Mouse (Mus musculus) thymus, adult 18-20 months (tissue): ENCODE results near the gene Pitx3.
"Not testable (repeated sequence)": the region's sequence is repeated elsewhere in the genome, so short reads cannot be mapped to it uniquely, and the experiment has no call there.

ENCODE experiments used
- DNase-seq, 2 experiments: peaks; one replicate each; pipeline ENCODE4 v3.0.0; 2022; ENCODE audit warnings: mixed read lengths in 2 of 2

The Pitx3 gene

GRCm38 (mm10) chr19:46131694-46132525, 16.2 kb downstream of the Pitx3 start, which contains the start of gene Elovl3:
Elovl3 (plus strand) TSS chr19:46131897.
- DNase-seq, result no peak

- no peak for DNase-seq
Measured at GRCm38 (mm10) chr19:46131283-46131682, 16.8 kb downstream of the Pitx3 start.

GRCm38 (mm10) chr19:46129737-46130136, 18.4 kb downstream of the Pitx3 start:
- not testable (repeated sequence) for DNase-seq

- DNase-seq, result no peak
Measured at GRCm38 (mm10) chr19:46126301-46126700, 21.8 kb downstream of the Pitx3 start.

GRCm38 (mm10) chr19:46124651-46125050, 23.5 kb downstream of the Pitx3 start:
- no peak for DNase-seq

- DNase-seq, result no peak
Measured at GRCm38 (mm10) chr19:46123876-46124275, 24.2 kb downstream of the Pitx3 start.

- DNase-seq, result no peak
Measured at GRCm38 (mm10) chr19:46120872-46121271, 27.3 kb downstream of the Pitx3 start.

- no peak for DNase-seq
Measured at GRCm38 (mm10) chr19:46119458-46119857, 28.7 kb downstream of the Pitx3 start.

- no peak for DNase-seq
Measured at GRCm38 (mm10) chr19:46114617-46115016, 33.5 kb downstream of the Pitx3 start.

GRCm38 (mm10) chr19:46110781-46111180, 37.3 kb downstream of the Pitx3 start:
- DNase-seq, result no peak

- DNase-seq, result no peak
Measured at GRCm38 (mm10) chr19:46110214-46110613, 37.9 kb downstream of the Pitx3 start.

GRCm38 (mm10) chr19:46104187-46104557, 44.0 kb downstream of the Pitx3 start:
- no peak for DNase-seq

GRCm38 (mm10) chr19:46103437-46104186, 44.5 kb downstream of the Pitx3 start:
- DNase-seq, result no peak

GRCm38 (mm10) chr19:46099561-46099960, 48.6 kb downstream of the Pitx3 start:
- no peak for DNase-seq

- DNase-seq, result no peak
Measured at GRCm38 (mm10) chr19:46096396-46096795, 51.7 kb downstream of the Pitx3 start.

- no peak for DNase-seq
Measured at GRCm38 (mm10) chr19:46095291-46095690, 52.8 kb downstream of the Pitx3 start.

- no peak for DNase-seq
Measured at GRCm38 (mm10) chr19:46094144-46094543, 54.0 kb downstream of the Pitx3 start.

GRCm38 (mm10) chr19:46091641-46092040, 56.5 kb downstream of the Pitx3 start:
- DNase-seq, result no peak

- DNase-seq, result no peak
Measured at GRCm38 (mm10) chr19:46087871-46088270, 60.3 kb downstream of the Pitx3 start.

GRCm38 (mm10) chr19:46086337-46086736, 61.8 kb downstream of the Pitx3 start:
- DNase-seq, result no peak
